Mouse (Mus musculus) left cerebral cortex, adult 2 months (tissue): ENCODE results near the gene Npnt. TPM values are rescaled to one million over a fixed set of nuclear protein-coding genes. Genes with fewer than 3 reads are reported as not detected.

Experiments
- DNase-seq, 2 experiments: peaks; one replicate each; pipeline ENCODE4 v3.0.0; 2021 to 2022; ENCODE audit warnings: low spot score in 2 of 2, mixed read lengths in 1 of 2; ENCODE audit errors: extremely low spot score in 1 of 2
- H3K27ac ChIP-seq: fragments of 200-600 bp; 2 replicates; pipeline ENCODE4 v1.8.1; 2022
- H3K4me3 ChIP-seq: fragments of 200-600 bp; 2 replicates; pipeline ENCODE4 v1.8.1; 2022
- CTCF ChIP-seq: fragments of 200-600 bp; IDR thresholded peaks from 2 replicates; pipeline ENCODE4 v1.8.1; 2022; ENCODE audit warnings: antibody characterized with exemption, mild to moderate bottlenecking, moderate library complexity
- intact Hi-C: fragments of 180-260 bp; cut with DNase I; formaldehyde crosslinking; loops from one replicate; pipeline ENCODE4 v1.15.1; 2025
- total RNA-seq, 2 experiments: library from RNA; stranded (reverse); gene quantifications; 2 replicates each; pipeline ENCODE4 v1.2.3; 2021

Npnt gene
- total RNA-seq, 2 experiments from 2014 or later: 14.5 to 18.4 TPM

GRCm38 (mm10) chr3:132849669-132850068, 100.4 kb downstream of the Npnt start:
- Histone ChIP-seq H3K27ac (no peak overlapping the region), H3K4me3 (no peak overlapping the region)
- no peak for DNase-seq
- no peak for TF ChIP-seq CTCF
- intact Hi-C loops: no loop called here

- H3K27ac ChIP-seq: no peak overlapping the region
- intact Hi-C loops: no loop called here
- H3K4me3 ChIP-seq: no peak overlapping the region
- no peak for DNase-seq
- no peak for TF ChIP-seq CTCF
Observed at GRCm38 (mm10) chr3:132842676-132843075, 107.4 kb downstream of the Npnt start.

GRCm38 (mm10) chr3:132839516-132839915, 110.6 kb downstream of the Npnt start:
- intact Hi-C loops: no loop called here
- no peak overlapping the region for H3K4me3 ChIP-seq

GRCm38 (mm10) chr3:132838656-132839417, 111.3 kb downstream of the Npnt start:
- H3K27ac ChIP-seq: no peak overlapping the region
- no peak for TF ChIP-seq CTCF
- H3K4me3 ChIP-seq: no peak overlapping the region
- DNase-seq: no peak
- intact Hi-C loops: no loop called here

More at GRCm38 (mm10) chr3:132839516-132839915, 110.6 kb downstream of the Npnt start:
- no peak for DNase-seq
- H3K27ac ChIP-seq: no peak overlapping the region
- TF ChIP-seq CTCF: no peak

- intact Hi-C loops: no loop called here
- H3K27ac ChIP-seq: no peak overlapping the region
- TF ChIP-seq CTCF: no peak
- no peak for DNase-seq
- no peak overlapping the region for H3K4me3 ChIP-seq
Observed at GRCm38 (mm10) chr3:132837134-132837533, 113.0 kb downstream of the Npnt start.

GRCm38 (mm10) chr3:132835118-132835794, 114.8 kb downstream of the Npnt start:
- Histone ChIP-seq H3K4me3 (no peak overlapping the region), H3K27ac (no peak overlapping the region)
- no peak for TF ChIP-seq CTCF
- DNase-seq: no peak
- intact Hi-C loops: no loop called here

Other genes with a start within 250 kb of the Npnt start
- 10 to 100 TPM; 13.1 to 15.5 TPM for gene Ints12, start 141.5 kb upstream of the Npnt start, total RNA-seq
- gene Gstcd, start 141.7 kb upstream of the Npnt start, total RNA-seq: 10 to 100 TPM; 10.0 to 10.9 TPM